Mouse (Mus musculus): ENCODE measurements around the gene Tmem59l. TPM values are rescaled to one million over a fixed set of nuclear protein-coding genes. Genes with fewer than 3 reads are reported as not detected.

Gene Tmem59l
- polyA plus RNA-seq, 1 experiment from 2014 or later = 20.7 TPM

DNA sequence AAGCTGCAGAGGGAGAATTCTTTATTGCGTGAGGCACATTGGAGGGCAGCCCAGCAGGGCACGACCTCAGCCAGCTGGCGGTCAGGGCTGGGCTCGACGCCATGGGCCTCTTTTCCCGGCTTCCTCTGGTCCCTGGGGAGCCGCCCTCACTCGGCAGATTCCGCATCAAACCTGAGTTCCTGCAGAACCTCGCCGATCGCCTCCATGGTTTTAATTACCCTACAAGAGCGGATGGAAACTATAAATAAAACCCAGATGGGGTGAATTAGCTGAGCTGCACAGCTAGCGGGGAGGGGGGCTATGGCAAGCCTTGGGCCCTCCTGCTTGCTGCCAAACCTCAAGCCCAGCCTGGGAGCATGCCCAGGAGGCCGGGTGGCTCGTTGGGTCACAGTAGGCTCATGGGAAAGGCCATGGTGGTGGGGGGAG is 17.1 kb upstream of the Tmem59l start:
- peaks cover 44% of the 10 kb centered on the region for H3K27me3 ChIP-seq (ENCODE audit: control insufficient read depth, insufficient read depth, low read length)
- 51% methylated on average over 16 of the region's 16 CpGs for WGBS

DNA sequence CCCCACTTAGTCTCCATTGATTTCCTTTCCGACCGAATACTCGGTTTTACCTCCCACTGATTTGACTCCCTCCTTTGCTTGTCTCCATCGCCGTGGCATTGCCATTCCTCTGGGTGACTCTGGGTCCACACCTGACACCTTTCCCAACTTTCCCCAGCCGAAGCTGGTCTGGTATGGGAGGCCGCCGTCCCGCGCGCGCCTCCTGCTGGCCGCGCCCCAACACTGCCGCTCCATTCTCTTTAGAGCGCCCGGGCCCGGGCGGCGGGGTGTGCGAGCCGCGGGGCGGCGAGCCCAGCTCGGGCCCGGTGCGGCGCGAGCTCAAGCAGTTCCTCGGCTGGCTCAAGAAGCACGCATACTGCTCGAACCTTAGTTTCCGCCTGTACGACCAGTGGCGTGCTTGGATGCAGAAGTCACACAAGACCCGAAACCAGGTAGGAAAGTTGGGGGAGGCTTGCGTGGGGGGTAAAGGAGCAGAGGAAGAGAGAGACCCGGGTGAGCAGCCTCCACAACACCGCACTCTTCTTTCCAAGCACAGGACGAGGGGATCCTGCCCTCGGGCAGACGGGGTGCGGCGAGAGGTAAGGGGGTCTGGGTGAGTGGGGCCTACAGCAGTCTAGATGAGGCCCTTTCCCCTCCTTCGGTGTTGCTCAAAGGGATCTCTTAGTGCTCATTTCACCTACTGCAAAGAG is 16.0 kb upstream of the Tmem59l start:
- peaks cover 55% of the 10 kb centered on the region for H3K27me3 ChIP-seq (ENCODE audit: control insufficient read depth, insufficient read depth, low read length)
- WGBS = 11% methylated on average over 46 of the region's 46 CpGs

More for the DNA sequence above, 17.1 kb upstream of the Tmem59l start:
- ATAC-seq (ENCODE audit: insufficient read depth, low FRiP score, low TSS enrichment) (no peak), DNase-seq (ENCODE audit: low spot score) (no peak)
- no peak overlapping the region for H3K4me2 ChIP-seq (ENCODE audit: low read depth)
- peaks cover 10% of the 10 kb centered on the region for H3K36me3 ChIP-seq (ENCODE audit: control insufficient read depth, insufficient read depth, low read length)
- no peak overlapping the region for H3K9ac ChIP-seq (ENCODE audit: low read length)
- H3K9me3 ChIP-seq (ENCODE audit: control insufficient read depth, low read length) = no peaks in the 10 kb centered on the region
- H3K4me1 ChIP-seq (ENCODE audit: control insufficient read depth, insufficient read depth, low read length) = peaks cover 20% of the 10 kb centered on the region
- no peak overlapping the region for H3K4me3 ChIP-seq (ENCODE audit: low read depth, low read length)
- H3K27ac ChIP-seq (ENCODE audit: low read depth, low read length) = no peak overlapping the region

DNA sequence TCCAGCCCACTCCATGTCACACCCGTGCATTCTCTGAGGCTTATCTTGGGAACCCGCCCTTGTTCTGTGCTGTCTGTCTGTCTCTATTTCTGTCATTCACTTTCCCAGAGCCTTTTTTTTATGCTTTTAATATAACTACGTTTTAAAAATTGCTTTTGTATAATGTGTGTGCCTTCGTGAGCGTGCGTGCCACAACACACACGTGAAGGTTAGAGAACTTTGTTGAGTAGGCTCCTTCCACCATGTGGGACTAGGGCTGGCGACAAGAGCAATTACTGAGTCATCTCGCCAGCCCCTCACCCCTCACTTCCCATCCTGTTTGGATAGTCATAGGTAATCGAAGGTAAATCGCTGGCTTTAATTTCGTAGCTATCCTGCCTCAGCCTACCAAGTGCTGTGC is 15.4 kb upstream of the Tmem59l start:
- H3K27ac ChIP-seq (ENCODE audit: low read depth, low read length) = no peak overlapping the region
- H3K4me2 ChIP-seq (ENCODE audit: low read depth) = no peak overlapping the region
- H3K27me3 ChIP-seq (ENCODE audit: control insufficient read depth, insufficient read depth, low read length) = peaks cover 59% of the 10 kb centered on the region
- WGBS = 29% methylated on average over 12 of the region's 12 CpGs
- ATAC-seq (ENCODE audit: insufficient read depth, low FRiP score, low TSS enrichment) (no peak), DNase-seq (ENCODE audit: low spot score) (no peak)
- peaks cover 5% of the 10 kb centered on the region for H3K36me3 ChIP-seq (ENCODE audit: control insufficient read depth, insufficient read depth, low read length)
- no peak overlapping the region for H3K9ac ChIP-seq (ENCODE audit: low read length)
- no peaks in the 10 kb centered on the region for H3K9me3 ChIP-seq (ENCODE audit: control insufficient read depth, low read length)
- H3K4me1 ChIP-seq (ENCODE audit: control insufficient read depth, insufficient read depth, low read length) = peaks cover 11% of the 10 kb centered on the region
- no peak overlapping the region for H3K4me3 ChIP-seq (ENCODE audit: low read depth, low read length)

More for the DNA sequence above, 16.0 kb upstream of the Tmem59l start:
- ATAC-seq (ENCODE audit: insufficient read depth, low FRiP score, low TSS enrichment) = no peak
- DNase-seq (ENCODE audit: low spot score) = peak; percentile 84
- Histone ChIP-seq H3K4me1 (ENCODE audit: control insufficient read depth, insufficient read depth, low read length) (peaks cover 11% of the 10 kb centered on the region), H3K9me3 (ENCODE audit: control insufficient read depth, low read length) (no peaks in the 10 kb centered on the region), H3K4me3 (ENCODE audit: low read depth, low read length) (0 out of 2 replicates have a peak overlapping the region, but pooled peaks have one; percentile 6), H3K36me3 (ENCODE audit: control insufficient read depth, insufficient read depth, low read length) (peaks cover 10% of the 10 kb centered on the region), H3K27ac (ENCODE audit: low read depth, low read length) (no peak overlapping the region), H3K4me2 (ENCODE audit: low read depth) (no peak overlapping the region), H3K9ac (ENCODE audit: low read length) (no peak overlapping the region)

DNA sequence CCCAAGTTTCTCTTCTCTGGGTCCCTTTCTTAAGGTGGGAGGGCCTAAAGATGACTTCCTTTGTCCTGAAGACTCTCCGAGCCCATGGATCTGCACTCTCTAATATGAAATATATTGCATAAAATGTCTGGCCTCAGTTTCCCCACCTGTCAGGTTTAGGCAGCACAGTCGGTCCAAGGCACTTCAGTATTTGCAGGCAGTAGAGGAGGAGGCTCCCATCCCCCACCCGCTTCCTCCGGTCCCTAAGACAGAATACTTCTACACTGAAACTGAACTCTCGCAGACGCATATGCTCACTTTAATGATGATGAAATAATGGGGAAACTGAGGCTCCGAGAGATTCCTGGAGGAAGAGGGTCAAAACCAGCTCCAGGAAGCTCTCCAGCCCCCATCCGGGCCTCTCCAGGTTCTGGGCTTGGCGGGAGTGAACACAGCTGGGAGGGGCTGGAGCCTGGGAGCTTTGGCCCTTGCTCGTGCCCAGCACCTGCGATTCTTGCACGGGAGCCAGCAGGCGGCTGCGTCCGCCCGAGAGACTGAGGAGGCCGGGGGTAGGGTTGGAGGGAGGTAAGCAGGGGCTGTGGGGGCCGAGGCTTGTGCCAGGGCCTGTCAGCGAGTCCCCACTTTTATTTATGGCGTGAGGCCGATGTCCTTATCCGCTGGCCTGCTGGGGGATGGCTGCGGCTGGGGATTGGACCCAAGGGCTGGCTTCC is 14.8 kb upstream of the Tmem59l start:
- H3K4me1 ChIP-seq (ENCODE audit: control insufficient read depth, insufficient read depth, low read length) = peaks cover 11% of the 10 kb centered on the region
- no peak overlapping the region for H3K27ac ChIP-seq (ENCODE audit: low read depth, low read length)
- peaks cover 65% of the 10 kb centered on the region for H3K27me3 ChIP-seq (ENCODE audit: control insufficient read depth, insufficient read depth, low read length)
- ATAC-seq (ENCODE audit: insufficient read depth, low FRiP score, low TSS enrichment) (no peak), DNase-seq (ENCODE audit: low spot score) (no peak)
- no peak overlapping the region for H3K4me3 ChIP-seq (ENCODE audit: low read depth, low read length)
- 0 out of 2 replicates have a peak, but pooled peaks cover 2% of the 10 kb centered on the region for H3K36me3 ChIP-seq (ENCODE audit: control insufficient read depth, insufficient read depth, low read length)
- no peak overlapping the region for H3K4me2 ChIP-seq (ENCODE audit: low read depth)
- WGBS = 7% methylated on average over 23 of the region's 23 CpGs
- H3K9me3 ChIP-seq (ENCODE audit: control insufficient read depth, low read length) = no peaks in the 10 kb centered on the region
- no peak overlapping the region for H3K9ac ChIP-seq (ENCODE audit: low read length)

DNA sequence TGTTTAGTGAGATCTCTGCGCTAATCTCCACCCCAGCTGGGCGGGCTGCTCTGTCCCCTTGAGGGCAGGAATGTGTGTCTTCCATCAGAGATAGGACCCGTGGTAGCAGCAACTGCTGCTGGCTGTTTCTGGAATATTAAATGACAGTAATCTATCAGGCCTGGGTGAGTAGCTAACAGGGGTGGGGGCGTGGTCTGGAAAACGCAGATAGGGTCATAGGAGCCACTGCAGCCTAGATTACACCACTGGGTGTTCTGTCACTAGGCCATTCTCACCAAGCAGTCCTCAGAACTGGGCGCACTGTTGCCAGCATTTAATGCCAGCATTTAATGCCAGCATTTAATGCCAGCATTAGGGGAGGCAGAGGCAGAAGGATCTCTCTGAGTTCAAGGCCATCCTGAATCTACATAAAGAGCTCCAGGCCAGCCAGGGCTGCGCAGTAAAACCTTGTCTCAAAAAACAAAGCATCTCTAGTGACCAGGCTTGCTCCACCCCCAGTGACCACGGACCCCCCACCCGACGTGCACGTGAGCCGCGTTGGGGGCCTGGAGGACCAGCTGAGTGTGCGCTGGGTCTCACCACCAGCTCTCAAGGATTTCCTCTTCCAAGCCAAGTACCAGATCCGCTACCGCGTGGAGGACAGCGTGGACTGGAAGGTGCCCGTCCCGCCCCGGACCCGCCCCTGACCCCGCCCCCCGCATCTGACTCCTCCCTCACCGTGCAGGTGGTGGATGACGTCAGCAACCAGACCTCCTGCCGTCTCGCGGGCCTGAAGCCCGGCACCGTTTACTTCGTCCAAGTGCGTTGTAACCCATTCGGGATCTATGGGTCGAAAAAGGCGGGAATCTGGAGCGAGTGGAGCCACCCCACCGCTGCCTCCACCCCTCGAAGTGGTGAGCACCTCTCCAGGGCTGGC is 13.5 kb upstream of the Tmem59l start:
- Histone ChIP-seq H3K9me3 (ENCODE audit: control insufficient read depth, low read length) (no peaks in the 10 kb centered on the region), H3K9ac (ENCODE audit: low read length) (no peak overlapping the region), H3K4me1 (ENCODE audit: control insufficient read depth, insufficient read depth, low read length) (peaks cover 9% of the 10 kb centered on the region), H3K27me3 (ENCODE audit: control insufficient read depth, insufficient read depth, low read length) (peaks cover 78% of the 10 kb centered on the region), H3K4me2 (ENCODE audit: low read depth) (no peak overlapping the region), H3K27ac (ENCODE audit: low read depth, low read length) (no peak overlapping the region), H3K36me3 (ENCODE audit: control insufficient read depth, insufficient read depth, low read length) (0 out of 2 replicates have a peak, but pooled peaks cover 2% of the 10 kb centered on the region), H3K4me3 (ENCODE audit: low read depth, low read length) (no peak overlapping the region)
- ATAC-seq (ENCODE audit: insufficient read depth, low FRiP score, low TSS enrichment) (no peak), DNase-seq (ENCODE audit: low spot score) (no peak)
- 8% methylated on average over 39 of the region's 39 CpGs for WGBS

- DNase-seq (ENCODE audit: low spot score) = no peak
- peak overlapping the region; percentile 12; the same call in 1 of the 2 replicates for H3K4me3 ChIP-seq (ENCODE audit: low read depth, low read length)
- no peak for ATAC-seq (ENCODE audit: insufficient read depth, low FRiP score, low TSS enrichment)
- no peak overlapping the region; the same call in 1 of the 2 replicates for H3K9ac ChIP-seq (ENCODE audit: low read length)
- no peaks in the 10 kb centered on the region for H3K9me3 ChIP-seq (ENCODE audit: control insufficient read depth, low read length)
- peaks cover 16% of the 10 kb centered on the region for H3K4me1 ChIP-seq (ENCODE audit: control insufficient read depth, insufficient read depth, low read length)
- H3K27ac ChIP-seq (ENCODE audit: low read depth, low read length) = no peak overlapping the region
- WGBS = 4% methylated on average over 12 of the region's 12 CpGs
- H3K4me2 ChIP-seq (ENCODE audit: low read depth) = no peak overlapping the region
- H3K36me3 ChIP-seq (ENCODE audit: control insufficient read depth, insufficient read depth, low read length) = no peaks in the 10 kb centered on the region
- H3K27me3 ChIP-seq (ENCODE audit: control insufficient read depth, insufficient read depth, low read length) = peaks cover 97% of the 10 kb centered on the region
Observed at GRCm38 (mm10) chr8:70495771-70496062, 8.6 kb upstream of the Tmem59l start.

GRCm38 (mm10) chr8:70495001-70495770 is 8.0 kb upstream of the Tmem59l start:
- Histone ChIP-seq H3K9me3 (ENCODE audit: control insufficient read depth, low read length) (no peaks in the 10 kb centered on the region), H3K27ac (ENCODE audit: low read depth, low read length) (no peak overlapping the region), H3K9ac (ENCODE audit: low read length) (no peak overlapping the region; the same call in 1 of the 2 replicates), H3K4me3 (ENCODE audit: low read depth, low read length) (peak overlapping the region; percentile 12; the same call in 1 of the 2 replicates), H3K36me3 (ENCODE audit: control insufficient read depth, insufficient read depth, low read length) (no peaks in the 10 kb centered on the region), H3K4me2 (ENCODE audit: low read depth) (no peak overlapping the region), H3K4me1 (ENCODE audit: control insufficient read depth, insufficient read depth, low read length) (peaks cover 16% of the 10 kb centered on the region), H3K27me3 (ENCODE audit: control insufficient read depth, insufficient read depth, low read length) (peaks cover 97% of the 10 kb centered on the region)
- ATAC-seq (ENCODE audit: insufficient read depth, low FRiP score, low TSS enrichment) = no peak
- 2% methylated on average over 20 of the region's 21 CpGs for WGBS
- no peak for DNase-seq (ENCODE audit: low spot score)

- H3K9ac ChIP-seq (ENCODE audit: low read length) = no peak overlapping the region
- 2% methylated on average over 28 of the region's 28 CpGs for WGBS
- DNase-seq (ENCODE audit: low spot score) = no peak
- no peak overlapping the region; the same call in 1 of the 2 replicates for H3K4me2 ChIP-seq (ENCODE audit: low read depth)
- H3K27me3 ChIP-seq (ENCODE audit: control insufficient read depth, insufficient read depth, low read length) = peaks cover 97% of the 10 kb centered on the region
- no peaks in the 10 kb centered on the region for H3K36me3 ChIP-seq (ENCODE audit: control insufficient read depth, insufficient read depth, low read length)
- no peak for ATAC-seq (ENCODE audit: insufficient read depth, low FRiP score, low TSS enrichment)
- no peak overlapping the region for H3K4me3 ChIP-seq (ENCODE audit: low read depth, low read length)
- no peaks in the 10 kb centered on the region for H3K9me3 ChIP-seq (ENCODE audit: control insufficient read depth, low read length)
- H3K4me1 ChIP-seq (ENCODE audit: control insufficient read depth, insufficient read depth, low read length) = peaks cover 21% of the 10 kb centered on the region
- no peak overlapping the region for H3K27ac ChIP-seq (ENCODE audit: low read depth, low read length)
Observed at GRCm38 (mm10) chr8:70494416-70494945, 7.3 kb upstream of the Tmem59l start.

Measured in neural tube, embryonic 11.5 days (tissue).